Mouse (Mus musculus) frontal cortex, postnatal 10 days (tissue): ENCODE results near the gene D7Ertd443e.

ENCODE experiments used
- DNase-seq, 2 experiments: peaks; one replicate each; pipeline ENCODE4 v3.0.0; 2022; ENCODE audit warnings: low spot score in 2 of 2, mixed read lengths in 1 of 2

Gene D7Ertd443e

GRCm38 (mm10) chr7:134227101-134227500 is 158.4 kb downstream of the D7Ertd443e start:
- no peak for DNase-seq

GRCm38 (mm10) chr7:134226231-134226630 is 159.2 kb downstream of the D7Ertd443e start:
- DNase-seq = no peak

- DNase-seq = peak; percentile 48 to 60
Measured at GRCm38 (mm10) chr7:134224741-134225612, 160.5 kb downstream of the D7Ertd443e start.

GRCm38 (mm10) chr7:134224421-134224740 is 161.1 kb downstream of the D7Ertd443e start:
- peak in 1 of 2 experiments; percentile 14 for DNase-seq

- DNase-seq = peak; percentile 39 to 78
Measured at GRCm38 (mm10) chr7:134223444-134224161, 161.9 kb downstream of the D7Ertd443e start.
